Mouse (Mus musculus) midbrain, embryonic 12.5 days (tissue): ENCODE data around the gene Igfbp2. TPM values are rescaled to one million over a fixed set of nuclear protein-coding genes. Genes with fewer than 3 reads are reported as not detected.

Source experiments
- ATAC-seq: fragments of 200-750 bp; cut with Nextera tagmentation; 2 replicates; pipeline ENCODE4 v1.8.0; 2017; ENCODE audit warnings: low read depth, moderate TSS enrichment, moderate library complexity; ENCODE audit not compliant: low FRiP score
- H3K27ac ChIP-seq: fragments of 300-500 bp; sonication (generic); replicated peaks from 2 replicates; pipeline ENCODE4 v1.5.1; 2016; ENCODE audit warnings: mild to moderate bottlenecking
- H3K27me3 ChIP-seq: fragments of 300-500 bp; sonication (generic); 2 replicates; pipeline ENCODE4 v1.6.1; 2016; ENCODE audit warnings: mild to moderate bottlenecking
- H3K36me3 ChIP-seq: fragments of 300-500 bp; sonication (generic); 2 replicates; pipeline ENCODE4 v1.6.1; 2016
- H3K4me1 ChIP-seq: fragments of 300-500 bp; sonication (generic); 2 replicates; pipeline ENCODE4 v1.6.1; 2016
- H3K4me2 ChIP-seq: fragments of 300-500 bp; sonication (generic); replicated peaks from 2 replicates; pipeline ENCODE4 v1.6.1; 2016; ENCODE audit warnings: mild to moderate bottlenecking, moderate library complexity
- H3K4me3 ChIP-seq: fragments of 300-500 bp; sonication (generic); 2 replicates; pipeline ENCODE4 v1.5.1; 2016; ENCODE audit warnings: mild to moderate bottlenecking
- H3K9ac ChIP-seq: fragments of 300-500 bp; sonication (generic); replicated peaks from 2 replicates; pipeline ENCODE4 v1.6.1; 2016; ENCODE audit warnings: mild to moderate bottlenecking, moderate library complexity
- H3K9me3 ChIP-seq: fragments of 300-500 bp; sonication (generic); 2 replicates; pipeline ENCODE4 v1.6.1; 2016; ENCODE audit warnings: mild to moderate bottlenecking
- WGBS: fragments of 180-500 bp; shearing (Covaris S2); methylation state at CpG from one replicate; pipeline ENCODE4 v1.1.7; 2016; 5-methylcytosine and 5-hydroxymethylcytosine counted together
- polyA plus RNA-seq: library from polyadenylated mRNA; unstranded; fragments of >200 nt; fragmentation: Nextera tagmentation; extraction: Ambion mirVana; gene quantifications from 2 replicates; pipeline ENCODE4 v1.2.1, GENCODE M21; 2016

Gene Igfbp2
- polyA plus RNA-seq, 1 experiment from 2014 or later = 637 TPM

GRCm38 (mm10) chr1:72839356-72839755 is 15.1 kb downstream of the Igfbp2 start:
- H3K36me3 ChIP-seq = peaks cover 59% of the 10 kb centered on the region
- H3K27ac ChIP-seq = no peak overlapping the region
- H3K9me3 ChIP-seq = no peaks in the 10 kb centered on the region
- H3K4me3 ChIP-seq = no peak overlapping the region
- no peak overlapping the region for H3K9ac ChIP-seq
- WGBS = 87% methylated on average over 8 of the region's 8 CpGs
- no peaks in the 10 kb centered on the region for H3K4me1 ChIP-seq
- H3K4me2 ChIP-seq = no peak overlapping the region
- ATAC-seq = no peak
- H3K27me3 ChIP-seq = no peaks in the 10 kb centered on the region

- H3K4me2 ChIP-seq = no peak overlapping the region
- 87% methylated on average over 7 of the region's 7 CpGs for WGBS
- peaks cover 60% of the 10 kb centered on the region for H3K36me3 ChIP-seq
- no peaks in the 10 kb centered on the region for H3K4me1 ChIP-seq
- H3K9me3 ChIP-seq = no peaks in the 10 kb centered on the region
- H3K9ac ChIP-seq = no peak overlapping the region
- no peak overlapping the region for H3K4me3 ChIP-seq
- ATAC-seq = no peak
- H3K27me3 ChIP-seq = no peaks in the 10 kb centered on the region
- H3K27ac ChIP-seq = no peak overlapping the region
Observed at GRCm38 (mm10) chr1:72839791-72840190, 15.5 kb downstream of the Igfbp2 start.

- Histone ChIP-seq H3K4me3 (no peak overlapping the region), H3K27ac (no peak overlapping the region), H3K9me3 (no peaks in the 10 kb centered on the region), H3K4me2 (no peak overlapping the region), H3K36me3 (peaks cover 51% of the 10 kb centered on the region), H3K4me1 (no peaks in the 10 kb centered on the region), H3K9ac (no peak overlapping the region), H3K27me3 (no peaks in the 10 kb centered on the region)
- WGBS = 87% methylated on average over 18 of the region's 18 CpGs
- no peak for ATAC-seq
Observed at GRCm38 (mm10) chr1:72842666-72843459, 18.6 kb downstream of the Igfbp2 start.

- ATAC-seq = no peak
Observed at GRCm38 (mm10) chr1:72844675-72845074, 20.4 kb downstream of the Igfbp2 start.

GRCm38 (mm10) chr1:72847849-72848380 is 23.6 kb downstream of the Igfbp2 start:
- no peak for ATAC-seq
- H3K4me3 ChIP-seq = no peak overlapping the region
- no peak overlapping the region for H3K4me2 ChIP-seq
- H3K27me3 ChIP-seq = no peaks in the 10 kb centered on the region
- WGBS = 94% methylated on average over 4 of the region's 4 CpGs
- no peak overlapping the region for H3K9ac ChIP-seq
- no peaks in the 10 kb centered on the region for H3K4me1 ChIP-seq
- no peak overlapping the region for H3K27ac ChIP-seq
- peaks cover 73% of the 10 kb centered on the region for H3K36me3 ChIP-seq
- H3K9me3 ChIP-seq = no peaks in the 10 kb centered on the region

More at GRCm38 (mm10) chr1:72844675-72845074, 20.4 kb downstream of the Igfbp2 start:
- 94% methylated on average over 6 of the region's 6 CpGs for WGBS
- no peak overlapping the region for H3K9ac ChIP-seq
- H3K36me3 ChIP-seq = peaks cover 53% of the 10 kb centered on the region
- no peaks in the 10 kb centered on the region for H3K4me1 ChIP-seq
- no peaks in the 10 kb centered on the region for H3K9me3 ChIP-seq
- H3K4me2 ChIP-seq = no peak overlapping the region
- H3K4me3 ChIP-seq = no peak overlapping the region
- no peak overlapping the region for H3K27ac ChIP-seq
- no peaks in the 10 kb centered on the region for H3K27me3 ChIP-seq

GRCm38 (mm10) chr1:72849037-72849436 is 24.7 kb downstream of the Igfbp2 start:
- no peak overlapping the region for H3K9ac ChIP-seq
- 95% methylated on average over 8 of the region's 8 CpGs for WGBS
- peaks cover 70% of the 10 kb centered on the region for H3K36me3 ChIP-seq
- no peak overlapping the region for H3K4me3 ChIP-seq
- no peak for ATAC-seq
- no peaks in the 10 kb centered on the region for H3K27me3 ChIP-seq
- H3K9me3 ChIP-seq = no peaks in the 10 kb centered on the region
- no peak overlapping the region for H3K4me2 ChIP-seq
- H3K27ac ChIP-seq = no peak overlapping the region
- H3K4me1 ChIP-seq = no peaks in the 10 kb centered on the region

- Histone ChIP-seq H3K27me3 (no peaks in the 10 kb centered on the region), H3K9me3 (no peaks in the 10 kb centered on the region), H3K9ac (no peak overlapping the region), H3K27ac (no peak overlapping the region), H3K4me3 (no peak overlapping the region), H3K36me3 (peaks cover 42% of the 10 kb centered on the region), H3K4me1 (peaks cover 14% of the 10 kb centered on the region), H3K4me2 (no peak overlapping the region)
- no peak for ATAC-seq
- WGBS = 71% methylated on average over 1 of the region's 1 CpGs
Observed at GRCm38 (mm10) chr1:72853759-72854158, 29.5 kb downstream of the Igfbp2 start.

- Histone ChIP-seq H3K27ac (no peak overlapping the region), H3K4me3 (no peak overlapping the region)
- ATAC-seq = peak; percentile 48; the same call in 1 of the 2 replicates
Observed at GRCm38 (mm10) chr1:72854337-72855237, 30.3 kb downstream of the Igfbp2 start.

GRCm38 (mm10) chr1:72855729-72856128 is 31.4 kb downstream of the Igfbp2 start:
- Histone ChIP-seq H3K4me2 (no peak overlapping the region), H3K4me1 (peaks cover 23% of the 10 kb centered on the region), H3K36me3 (peaks cover 23% of the 10 kb centered on the region), H3K27ac (no peak overlapping the region), H3K9ac (no peak overlapping the region), H3K9me3 (no peaks in the 10 kb centered on the region), H3K27me3 (no peaks in the 10 kb centered on the region), H3K4me3 (no peak overlapping the region)
- 85% methylated on average over 10 of the region's 10 CpGs for WGBS
- no peak for ATAC-seq

More at GRCm38 (mm10) chr1:72854337-72855237, 30.3 kb downstream of the Igfbp2 start:
- no peaks in the 10 kb centered on the region for H3K9me3 ChIP-seq
- H3K27me3 ChIP-seq = no peaks in the 10 kb centered on the region
- peaks cover 22% of the 10 kb centered on the region for H3K4me1 ChIP-seq
- H3K9ac ChIP-seq = no peak overlapping the region
- WGBS = 57% methylated on average over 10 of the region's 10 CpGs
- H3K36me3 ChIP-seq = peaks cover 34% of the 10 kb centered on the region
- H3K4me2 ChIP-seq = no peak overlapping the region

- no peak overlapping the region for H3K4me3 ChIP-seq
- no peak overlapping the region for H3K9ac ChIP-seq
- peaks cover 23% of the 10 kb centered on the region for H3K4me1 ChIP-seq
- no peaks in the 10 kb centered on the region for H3K27me3 ChIP-seq
- peaks cover 16% of the 10 kb centered on the region for H3K36me3 ChIP-seq
- 87% methylated on average over 19 of the region's 19 CpGs for WGBS
- no peak for ATAC-seq
- no peaks in the 10 kb centered on the region for H3K9me3 ChIP-seq
- H3K4me2 ChIP-seq = no peak overlapping the region
- no peak overlapping the region for H3K27ac ChIP-seq
Observed at GRCm38 (mm10) chr1:72856209-72856909, 32.1 kb downstream of the Igfbp2 start.

GRCm38 (mm10) chr1:72857142-72857541 is 32.8 kb downstream of the Igfbp2 start:
- Histone ChIP-seq H3K9ac (no peak overlapping the region), H3K27me3 (no peaks in the 10 kb centered on the region), H3K4me3 (no peak overlapping the region), H3K36me3 (peaks cover 8% of the 10 kb centered on the region), H3K9me3 (no peaks in the 10 kb centered on the region), H3K4me1 (peaks cover 23% of the 10 kb centered on the region), H3K4me2 (no peak overlapping the region), H3K27ac (no peak overlapping the region)
- no peak for ATAC-seq
- 90% methylated on average over 7 of the region's 7 CpGs for WGBS
